Mouse (Mus musculus) adrenal gland, postnatal 0 days (tissue): ENCODE measurements around the gene Gpr143. TPM values are rescaled to one million over a fixed set of nuclear protein-coding genes. Genes with fewer than 3 reads are reported as not detected.

Experiments used
- polyA plus RNA-seq: library from polyadenylated mRNA; unstranded; fragments of >200 nt; fragmentation: Nextera tagmentation; extraction: Ambion mirVana; gene quantifications from 2 replicates; pipeline ENCODE4 v1.2.1, GENCODE M21; 2015

Gene Gpr143
- polyA plus RNA-seq, result 0.17 TPM in 1 of 2 replicates, not detected in the other

DNA sequence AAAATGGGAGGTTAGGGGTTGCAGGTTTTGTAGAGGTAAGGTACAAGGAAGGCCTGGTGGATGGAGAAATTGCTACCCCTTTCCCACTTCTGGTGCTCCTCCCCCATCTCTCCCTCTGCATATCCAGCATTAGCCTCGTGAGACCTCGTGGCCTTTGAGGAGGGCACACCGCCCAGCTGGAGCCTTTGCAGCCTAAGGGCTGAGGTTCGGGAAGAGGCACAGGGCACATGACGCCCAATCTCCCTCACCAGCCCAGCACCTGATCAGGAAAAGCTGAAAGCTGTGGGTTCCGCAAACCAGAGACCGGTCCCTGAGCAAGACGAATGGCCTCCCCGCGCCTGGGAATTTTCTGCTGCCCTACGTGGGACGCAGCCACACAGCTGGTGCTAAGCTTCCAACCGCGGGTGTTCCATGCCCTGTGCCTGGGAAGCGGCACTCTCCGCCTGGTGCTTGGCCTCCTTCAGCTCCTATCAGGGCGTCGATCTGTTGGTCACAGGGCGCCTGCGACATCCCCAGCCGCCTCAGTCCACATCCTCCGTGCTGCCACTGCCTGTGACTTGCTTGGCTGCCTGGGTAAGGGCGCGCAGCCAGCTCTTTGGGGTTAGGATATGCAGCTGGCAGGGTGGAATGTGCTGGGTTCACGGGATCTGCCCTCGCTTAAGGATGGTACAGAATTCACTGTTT is at the start of gene Gpr143:
Gpr143 (plus strand) TSS at position 202 of the 684 bp plus-strand sequence.

GRCm38 (mm10) chrX:152768891-152769599 is 12.7 kb upstream of the Gpr143 start, which contains the start of gene Shroom2:
Shroom2 (minus strand) TSS chrX:152769465.

Other genes starting within 250 kb of the Gpr143 start
- not detected in 2 replicates for gene Cldn34a, start 218.6 kb upstream of the Gpr143 start, polyA plus RNA-seq
- 3.5 and 4.6 TPM in 2 replicates for gene Shroom2, start 12.5 kb upstream of the Gpr143 start, polyA plus RNA-seq
- 2.2 and 3.0 TPM in 2 replicates for gene Usp51, start 224.5 kb downstream of the Gpr143 start, polyA plus RNA-seq